Mouse (Mus musculus) kidney, adult 11 months (tissue): ENCODE data around the gene Lrig3.

Experiments used
- DNase-seq: peaks from one replicate; pipeline ENCODE4 v3.0.0; 2022

The Lrig3 gene

DNA sequence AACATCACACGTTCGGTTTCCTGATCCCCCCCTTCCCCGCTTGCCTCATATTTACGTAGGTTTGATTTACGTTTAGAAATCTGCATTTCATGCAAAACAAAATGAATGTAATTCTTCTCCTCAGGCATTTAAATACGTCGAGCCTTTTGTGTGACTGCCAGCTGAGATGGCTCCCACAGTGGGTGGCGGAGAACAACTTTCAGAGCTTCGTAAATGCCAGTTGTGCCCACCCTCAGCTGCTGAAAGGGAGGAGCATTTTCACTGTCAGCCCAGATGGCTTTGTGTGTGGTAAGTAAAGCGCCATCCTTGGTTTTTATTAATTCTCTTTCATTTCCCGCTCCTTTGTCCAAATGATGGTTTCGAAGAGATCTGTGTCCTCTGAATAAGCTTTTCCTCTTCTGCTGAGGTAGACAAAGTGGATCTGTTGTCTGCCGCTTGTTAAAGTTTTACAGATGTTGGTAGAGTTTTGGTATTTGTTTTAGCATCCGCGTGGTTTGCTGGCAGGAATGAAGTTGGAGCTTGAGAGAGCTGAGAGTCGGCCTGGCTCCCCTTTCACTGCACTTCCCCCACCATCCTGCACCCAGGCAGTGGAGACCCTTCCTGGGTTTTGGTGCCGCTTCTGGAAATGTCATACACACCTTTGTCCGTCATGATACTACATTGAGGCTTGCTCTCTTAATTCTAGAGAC is 37.0 kb downstream of the Lrig3 start:
- DNase-seq = peak; percentile 65

DNA sequence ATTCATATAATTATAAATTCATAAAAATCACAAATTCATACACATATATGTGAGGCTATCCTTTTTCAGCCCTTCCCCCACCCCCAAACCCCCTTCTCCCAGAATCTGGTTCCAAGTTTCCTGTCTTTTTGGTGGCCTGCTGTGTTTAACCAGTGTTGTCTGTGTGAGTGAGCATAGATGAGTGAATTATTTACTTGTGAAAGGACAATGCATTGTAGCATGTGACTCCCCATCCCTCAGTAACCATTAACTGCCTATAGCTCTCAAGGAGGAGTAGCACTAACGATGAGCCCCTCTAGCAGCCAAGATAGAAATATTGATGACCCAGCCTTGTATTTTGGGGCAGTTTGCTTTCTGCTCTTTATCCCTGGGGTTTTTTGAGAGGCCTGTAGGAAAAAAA is 37.9 kb downstream of the Lrig3 start:
- DNase-seq = no peak

DNA sequence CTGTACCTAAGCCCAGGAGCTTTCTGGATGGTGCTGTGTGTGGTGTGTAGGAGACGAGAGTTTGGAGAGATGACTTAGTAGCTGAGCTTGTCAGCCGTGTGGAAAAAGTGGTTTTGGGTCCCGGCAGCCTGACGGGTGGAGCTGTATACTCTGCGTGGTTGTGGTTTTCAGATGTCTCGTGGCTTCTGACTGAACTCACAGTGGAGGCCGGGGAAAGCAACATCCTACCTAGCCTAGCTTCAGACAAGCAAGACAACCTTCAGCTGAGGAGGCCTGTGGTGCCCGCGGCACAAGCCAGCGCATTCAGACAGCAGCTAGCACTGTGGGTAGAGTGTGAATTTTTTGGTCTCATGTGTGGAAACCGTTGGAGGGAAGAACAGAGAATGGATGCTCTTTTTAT is 47.7 kb downstream of the Lrig3 start:
- no peak for DNase-seq

DNA sequence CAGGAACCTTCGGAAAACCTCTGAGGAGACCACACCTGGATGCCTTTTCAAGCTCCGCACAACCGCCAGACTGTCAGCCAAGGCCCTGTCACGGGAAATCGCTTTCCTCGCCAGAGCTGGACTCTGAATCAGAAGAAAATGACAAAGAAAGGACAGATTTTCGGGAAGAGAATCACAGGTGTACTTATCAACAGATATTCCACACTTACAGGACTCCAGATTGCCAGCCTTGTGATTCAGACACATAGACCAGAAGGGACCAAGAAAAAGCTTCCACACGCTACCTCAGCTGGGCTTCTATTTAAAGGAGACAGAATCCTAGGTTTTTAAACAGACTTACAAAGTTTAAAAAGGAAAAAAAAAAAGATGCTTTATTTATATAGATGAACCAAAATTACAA is 48.7 kb downstream of the Lrig3 start:
- no peak for DNase-seq

DNA sequence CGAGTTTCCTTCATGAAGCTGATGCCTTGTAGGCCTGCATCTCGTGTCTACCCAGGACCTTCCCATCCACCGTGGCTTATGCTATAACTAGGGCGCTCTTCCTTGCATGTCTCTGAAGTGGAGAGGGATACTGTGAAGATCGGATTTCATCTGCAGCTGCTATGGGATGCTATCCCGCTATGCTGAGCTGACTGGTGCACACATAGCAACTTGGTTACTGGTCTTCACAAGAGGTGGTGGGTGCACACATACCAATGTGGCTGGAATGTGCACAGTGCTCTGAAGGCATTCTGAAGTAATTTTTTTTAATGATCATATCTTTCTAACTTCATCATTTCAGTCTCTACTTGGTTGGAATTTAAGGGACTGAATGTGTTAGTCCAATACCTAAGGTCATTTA is 49.7 kb downstream of the Lrig3 start:
- DNase-seq = no peak

DNA sequence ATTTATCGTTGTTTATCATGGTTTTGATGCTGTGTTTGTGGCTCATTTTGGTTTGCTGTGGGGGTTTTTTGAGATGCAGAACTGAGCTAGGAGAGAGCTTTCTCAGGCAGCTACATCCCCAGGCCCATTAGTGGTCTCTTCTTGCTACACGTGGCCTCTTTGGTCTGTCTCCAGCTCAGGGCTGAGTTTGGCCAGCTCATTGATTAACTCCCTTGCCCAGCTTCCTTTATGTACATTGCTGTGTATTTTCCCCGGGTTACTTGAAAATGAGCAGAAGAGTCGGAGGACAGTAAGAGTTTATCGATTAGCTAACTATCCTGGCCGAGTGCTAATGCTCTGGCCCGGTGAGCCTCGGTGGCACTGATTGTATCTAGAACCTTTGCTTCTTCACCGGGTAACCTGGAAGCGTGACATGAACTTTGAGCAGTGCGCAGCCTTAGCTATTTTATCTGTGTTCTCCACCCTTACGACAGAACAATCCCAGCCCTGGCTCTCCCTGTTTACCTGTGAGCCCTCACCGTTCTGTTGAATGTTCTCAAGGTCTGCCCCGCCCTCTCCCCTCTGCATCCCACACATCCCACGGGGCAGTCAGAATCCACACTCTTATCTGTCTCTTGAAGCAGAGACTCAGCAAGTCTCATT is 53.5 kb downstream of the Lrig3 start:
- no peak for DNase-seq

DNA sequence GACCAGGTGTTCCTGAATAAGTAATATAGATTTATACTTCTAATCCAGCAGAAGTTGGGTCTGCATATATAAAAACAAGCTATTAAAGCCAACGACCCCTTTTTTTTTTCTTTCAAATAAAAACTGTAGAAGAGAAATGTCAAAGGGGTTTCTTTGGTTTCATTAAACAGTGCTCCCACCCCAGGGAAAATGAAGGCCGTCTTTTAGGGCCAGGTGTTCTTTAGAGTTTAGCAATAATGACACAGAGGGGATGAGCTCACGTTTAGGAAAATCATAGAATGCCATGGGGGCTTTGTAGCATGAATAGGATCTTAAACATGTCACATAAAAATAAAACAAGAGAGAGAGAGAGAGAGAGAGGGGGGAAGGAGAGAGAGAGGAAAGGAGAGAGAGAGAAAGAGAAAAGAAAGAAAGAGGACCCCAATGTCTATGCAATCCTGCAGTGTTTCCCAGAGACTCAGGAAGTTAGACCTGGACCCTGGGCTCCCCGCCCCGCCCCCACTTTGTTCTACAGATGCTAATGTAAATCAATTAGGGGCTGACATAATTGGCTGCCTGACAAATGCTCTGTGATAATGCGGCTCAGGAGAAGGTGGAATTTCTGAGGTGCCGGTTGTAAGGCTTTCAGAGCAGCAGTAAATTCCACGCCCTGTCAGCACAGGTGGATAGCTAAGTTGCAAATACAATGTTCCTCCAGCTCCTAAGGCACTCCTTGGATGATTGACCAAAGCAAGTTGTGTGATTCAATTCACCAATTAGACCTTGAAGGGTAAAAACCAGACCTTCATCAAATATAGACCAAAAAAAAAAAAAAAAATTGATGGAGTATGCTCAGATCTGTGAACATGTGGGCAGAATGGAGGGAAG is 62.8 kb downstream of the Lrig3 start:
- DNase-seq = no peak

DNA sequence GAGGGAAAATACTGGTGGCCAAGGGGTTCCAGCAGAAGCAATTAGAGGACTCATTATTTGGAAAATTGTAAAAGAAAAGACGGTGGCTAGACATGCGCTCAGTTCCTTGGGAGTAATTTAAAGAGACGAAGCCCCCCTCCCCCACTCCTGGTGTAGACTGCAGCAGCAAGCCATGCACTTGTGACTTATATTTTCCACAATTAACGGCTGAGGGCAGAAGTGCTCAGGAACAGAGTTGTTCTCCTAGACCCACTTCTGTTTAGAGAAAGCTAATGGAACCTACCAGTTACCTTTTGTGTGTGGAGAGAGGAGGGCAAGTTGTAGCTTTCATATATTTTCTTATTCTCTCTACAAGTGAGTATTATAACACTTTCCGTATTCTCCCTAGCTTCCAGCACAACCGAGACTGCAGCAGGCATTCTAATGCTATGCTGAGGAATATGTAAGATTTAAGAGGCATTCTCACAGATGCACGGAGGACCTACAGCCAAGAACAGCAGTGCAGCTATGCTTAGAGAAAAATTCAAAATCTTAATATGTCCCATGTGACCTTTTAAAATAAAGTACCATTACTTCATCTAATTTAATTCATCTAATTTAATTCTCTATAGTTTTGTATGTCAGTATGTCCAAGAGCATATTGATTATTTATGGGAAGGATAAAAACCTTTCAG is 63.6 kb downstream of the Lrig3 start:
- no peak for DNase-seq

DNA sequence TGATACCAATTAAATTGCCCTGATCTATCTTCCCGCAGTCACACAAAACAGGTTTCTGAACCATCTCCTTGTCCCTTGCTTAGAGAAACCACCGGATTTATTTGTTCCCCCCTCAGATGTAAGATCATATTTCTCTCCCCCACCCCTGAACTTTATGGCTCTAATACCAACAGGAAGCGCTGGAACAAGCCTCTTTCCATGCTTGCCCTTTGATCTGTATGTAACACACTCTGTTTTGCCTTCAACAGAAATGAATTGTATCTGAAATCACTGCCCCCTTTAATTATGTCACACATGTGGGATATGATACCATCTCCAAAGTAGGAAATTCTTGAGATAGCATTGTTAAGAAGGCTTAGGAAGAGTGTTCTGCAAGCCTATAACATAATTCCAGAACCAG is 90.9 kb downstream of the Lrig3 start:
- no peak for DNase-seq

DNA sequence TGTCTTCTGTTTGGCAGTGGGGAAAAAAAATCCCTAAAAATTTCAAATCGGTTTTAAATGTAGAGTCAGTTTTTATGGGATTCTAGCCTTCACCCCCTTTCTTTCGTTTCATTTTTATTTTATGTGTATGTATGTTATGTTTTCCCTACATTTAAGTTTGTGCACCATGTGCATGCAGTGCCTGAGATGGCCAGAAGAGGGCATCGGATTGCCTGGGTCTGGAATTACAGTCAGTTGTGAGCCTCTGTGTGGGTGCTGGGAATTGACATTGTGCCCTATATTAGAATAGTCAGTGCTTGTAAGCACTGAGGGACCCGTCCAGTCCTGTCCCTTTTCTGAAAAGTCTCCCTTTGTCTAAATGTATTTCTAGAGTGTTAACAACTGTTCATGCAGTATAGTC is 96.8 kb downstream of the Lrig3 start:
- DNase-seq = no peak
